Mouse (Mus musculus) stomach, postnatal 0 days (tissue): ENCODE measurements around the gene Arglu1. TPM values are rescaled to one million over a fixed set of nuclear protein-coding genes. Genes with fewer than 3 reads are reported as not detected.

Experiments used
- ATAC-seq: fragments of 200-750 bp; cut with Nextera tagmentation; 2 replicates; pipeline ENCODE4 v1.8.0; 2017; ENCODE audit not compliant: low FRiP score, low TSS enrichment
- DNase-seq: peaks from one replicate; pipeline ENCODE4 v3.0.0-alpha.2; 2016; ENCODE audit warnings: low spot score
- H3K27ac ChIP-seq: fragments of 300-500 bp; sonication (generic); replicated peaks from 2 replicates; pipeline ENCODE4 v1.5.1; 2014; ENCODE audit warnings: mild to moderate bottlenecking, control low read depth
- H3K27me3 ChIP-seq: fragments of 300-500 bp; sonication (generic); 2 replicates; pipeline ENCODE4 v1.6.1; 2014; ENCODE audit warnings: low read length; ENCODE audit not compliant: control insufficient read depth, insufficient read depth
- H3K36me3 ChIP-seq: fragments of 300-500 bp; sonication (generic); 2 replicates; pipeline ENCODE4 v1.6.1; 2014; ENCODE audit warnings: low read length, mixed read lengths; ENCODE audit not compliant: control insufficient read depth, insufficient read depth
- H3K4me1 ChIP-seq: fragments of 300-500 bp; sonication (generic); replicated peaks from 2 replicates; pipeline ENCODE4 v1.6.1; 2014; ENCODE audit warnings: antibody characterized with exemption; ENCODE audit not compliant: control insufficient read depth, insufficient read depth
- H3K4me2 ChIP-seq: fragments of 300-500 bp; sonication (generic); replicated peaks from 2 replicates; pipeline ENCODE4 v1.6.1; 2014; ENCODE audit warnings: low read depth, mild to moderate bottlenecking, control low read depth, moderate library complexity
- H3K4me3 ChIP-seq: fragments of 300-500 bp; sonication (generic); 2 replicates; pipeline ENCODE4 v1.5.1; 2014; ENCODE audit warnings: low read depth, low read length, control low read depth
- H3K9ac ChIP-seq: fragments of 300-500 bp; sonication (generic); 2 replicates; pipeline ENCODE4 v1.6.1; 2014; ENCODE audit warnings: mild to moderate bottlenecking, low read length, control low read depth, mixed read lengths
- H3K9me3 ChIP-seq: fragments of 300-500 bp; sonication (generic); 2 replicates; pipeline ENCODE4 v1.6.1; 2016; ENCODE audit warnings: low read length; ENCODE audit not compliant: control insufficient read depth
- CTCF ChIP-seq: IDR thresholded peaks from 2 replicates; pipeline ENCODE4 v1.5.1; 2016; ENCODE audit warnings: antibody characterized with exemption, low read depth, mild to moderate bottlenecking, moderate library complexity
- EP300 ChIP-seq: optimal IDR thresholded peaks from 2 replicates; pipeline ENCODE3; 2016; ENCODE audit warnings: antibody characterized with exemption
- WGBS: fragments of 180-500 bp; shearing (Covaris S2); extraction: QIAGEN DNeasy Blood & Tissue Kit; methylation state at CpG from one replicate; pipeline ENCODE4 v1.1.7; 2014; 5-methylcytosine and 5-hydroxymethylcytosine counted together
- polyA plus RNA-seq: library from polyadenylated mRNA; unstranded; fragments of >200 nt; fragmentation: Nextera tagmentation; extraction: Ambion mirVana; gene quantifications from 2 replicates; pipeline ENCODE4 v1.2.1, GENCODE M21; 2015

Gene Arglu1
- polyA plus RNA-seq, 1 experiment from 2014 or later: 83.2 TPM

- H3K27me3 ChIP-seq: no peaks in the 10 kb centered on the region
- peaks cover 5% of the 10 kb centered on the region; the same call in 1 of the 2 replicates for H3K4me1 ChIP-seq
- H3K27ac ChIP-seq: no peak overlapping the region
- H3K9me3 ChIP-seq: no peaks in the 10 kb centered on the region
- peak overlapping the region; percentile 91 for H3K4me2 ChIP-seq
- no peak for TF ChIP-seq EP300
- 40% methylated on average over 14 of the region's 14 CpGs for WGBS
- H3K9ac ChIP-seq: no peak overlapping the region
- ATAC-seq (no peak), DNase-seq (no peak)
- H3K36me3 ChIP-seq: no peaks in the 10 kb centered on the region
- peak overlapping the region; percentile 17; the same call in 1 of the 2 replicates for H3K4me3 ChIP-seq
Observed at GRCm38 (mm10) chr8:8656578-8657441, 33.5 kb downstream of the Arglu1 start.

GRCm38 (mm10) chr8:8655346-8656340 lies 34.7 kb downstream of the Arglu1 start:
- 53% methylated on average over 24 of the region's 24 CpGs for WGBS
- Histone ChIP-seq H3K4me2 (peak overlapping the region; percentile 29), H3K4me3 (no peak overlapping the region; the same call in 1 of the 2 replicates), H3K36me3 (no peaks in the 10 kb centered on the region), H3K4me1 (peaks cover 5% of the 10 kb centered on the region; the same call in 1 of the 2 replicates), H3K9ac (no peak overlapping the region), H3K9me3 (no peaks in the 10 kb centered on the region), H3K27me3 (no peaks in the 10 kb centered on the region), H3K27ac (no peak overlapping the region)
- TF ChIP-seq CTCF: no peak
- no peak for TF ChIP-seq EP300
- no peak for DNase-seq
- ATAC-seq: no peak

DNA sequence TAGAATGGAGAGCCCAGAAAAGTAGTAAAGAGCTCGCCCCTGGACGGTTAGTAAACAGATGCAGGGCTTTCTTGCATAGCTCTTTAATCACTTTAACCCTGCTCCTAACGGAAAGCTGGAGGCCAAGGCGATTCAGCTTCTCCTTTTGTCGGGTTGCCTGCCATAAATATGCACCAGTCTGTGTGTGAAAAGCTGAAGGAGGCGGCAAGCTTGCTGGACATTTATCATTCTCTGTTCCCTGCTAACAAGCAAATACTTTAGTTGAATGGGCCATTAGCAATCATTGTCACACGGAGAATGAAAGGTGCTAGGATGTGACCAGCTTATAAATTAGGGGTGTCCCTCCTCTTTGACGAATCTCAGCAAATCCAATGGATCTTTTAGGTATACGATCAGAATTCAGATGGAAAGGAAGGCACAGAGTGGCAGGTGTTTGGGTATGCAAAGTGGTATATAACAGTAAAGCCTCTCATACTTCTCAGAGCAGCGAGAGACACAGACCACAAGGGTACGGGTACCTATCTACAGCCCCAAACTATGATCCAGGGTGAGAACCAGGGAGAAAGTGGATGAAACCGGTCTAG lies 36.3 kb downstream of the Arglu1 start:
- DNase-seq (no peak), ATAC-seq (no peak)
- Histone ChIP-seq H3K36me3 (no peaks in the 10 kb centered on the region), H3K9ac (no peak overlapping the region), H3K4me3 (no peak overlapping the region), H3K4me2 (peak overlapping the region; percentile 17; the same call in 1 of the 2 replicates), H3K9me3 (no peaks in the 10 kb centered on the region), H3K27ac (no peak overlapping the region), H3K27me3 (no peaks in the 10 kb centered on the region), H3K4me1 (peaks cover 8% of the 10 kb centered on the region; the same call in 1 of the 2 replicates)
- TF ChIP-seq EP300 (no peak), CTCF (no peak)
- WGBS: 40% methylated on average over 12 of the region's 12 CpGs

- DNase-seq: no peak
- Histone ChIP-seq H3K4me3 (no peak overlapping the region), H3K27me3 (no peaks in the 10 kb centered on the region), H3K36me3 (no peaks in the 10 kb centered on the region), H3K4me2 (no peak overlapping the region), H3K9ac (no peak overlapping the region), H3K4me1 (peaks cover 8% of the 10 kb centered on the region; the same call in 1 of the 2 replicates), H3K27ac (no peak overlapping the region), H3K9me3 (no peaks in the 10 kb centered on the region)
- TF ChIP-seq EP300: no peak
- no peak for TF ChIP-seq CTCF
- WGBS: 55% methylated on average over 5 of the region's 5 CpGs
- ATAC-seq: no peak
Observed at GRCm38 (mm10) chr8:8653343-8653742, 37.0 kb downstream of the Arglu1 start.

- Histone ChIP-seq H3K36me3 (no peaks in the 10 kb centered on the region), H3K9me3 (no peaks in the 10 kb centered on the region), H3K4me2 (no peak overlapping the region), H3K4me1 (peaks cover 8% of the 10 kb centered on the region; the same call in 1 of the 2 replicates), H3K9ac (no peak overlapping the region), H3K27ac (no peak overlapping the region), H3K27me3 (no peaks in the 10 kb centered on the region), H3K4me3 (no peak overlapping the region)
- no peak for DNase-seq
- TF ChIP-seq CTCF (no peak), EP300 (no peak)
- ATAC-seq: peak; percentile 35; the same call in 1 of the 2 replicates
- WGBS: 73% methylated on average over 4 of the region's 4 CpGs
Observed at GRCm38 (mm10) chr8:8652388-8652787, 37.9 kb downstream of the Arglu1 start.
